Mouse (Mus musculus) c-Kit-negative CD71-positive TER-119-positive erythroid progenitor cells, embryonic 14.5 days (primary cell): ENCODE measurements around the gene 1700007K13Rik.
A peak's percentile ranks its signal among the peaks of the same experiment; 100 is the strongest.

Experiments
- DNase-seq: peaks from one replicate; pipeline ENCODE4 v3.0.0-alpha.2; 2013; ENCODE audit warnings: low read depth, low spot score

The 1700007K13Rik gene

GRCm38 (mm10) chr2:28470591-28470990 lies 4.5 kb upstream of the 1700007K13Rik start:
- no peak for DNase-seq

- no peak for DNase-seq
These were observed 3.3 kb upstream of the 1700007K13Rik start for GRCm38 (mm10) chr2:28469461-28469860.

- no peak for DNase-seq
These were observed 2.5 kb upstream of the 1700007K13Rik start for GRCm38 (mm10) chr2:28468486-28469225.

GRCm38 (mm10) chr2:28467860-28468485 lies 1.8 kb upstream of the 1700007K13Rik start, which contains the start of gene Mrps2:
Gene Mrps2, plus strand, starts transcription at chr2:28468066.
- peak; percentile 17 for DNase-seq

GRCm38 (mm10) chr2:28464919-28465318 lies 1.2 kb downstream of the 1700007K13Rik start:
- DNase-seq = no peak

- DNase-seq = peak; percentile 29
These were observed 2.2 kb downstream of the 1700007K13Rik start for GRCm38 (mm10) chr2:28463919-28464318.

- no peak for DNase-seq
These were observed 9.5 kb downstream of the 1700007K13Rik start for GRCm38 (mm10) chr2:28456616-28457015.

GRCm38 (mm10) chr2:28453539-28453938 lies 12.6 kb downstream of the 1700007K13Rik start:
- no peak for DNase-seq

GRCm38 (mm10) chr2:28451663-28452062 lies 14.5 kb downstream of the 1700007K13Rik start:
- DNase-seq = no peak

- no peak for DNase-seq
These were observed 18.8 kb downstream of the 1700007K13Rik start for GRCm38 (mm10) chr2:28447315-28447670.

- DNase-seq = no peak
These were observed 19.4 kb downstream of the 1700007K13Rik start, which contains the start of gene Ppp1r26 for GRCm38 (mm10) chr2:28446515-28447314. Gene Ppp1r26, plus strand, starts transcription at chr2:28446800.

GRCm38 (mm10) chr2:28446181-28446514 lies 20.0 kb downstream of the 1700007K13Rik start:
- DNase-seq = no peak

- DNase-seq = no peak
These were observed 21.1 kb downstream of the 1700007K13Rik start for GRCm38 (mm10) chr2:28445082-28445481.

- DNase-seq = no peak
These were observed 25.3 kb downstream of the 1700007K13Rik start for GRCm38 (mm10) chr2:28440842-28441241.

- DNase-seq = no peak
These were observed 30.7 kb downstream of the 1700007K13Rik start for GRCm38 (mm10) chr2:28435401-28435800.

- DNase-seq = no peak
These were observed 32.6 kb downstream of the 1700007K13Rik start for GRCm38 (mm10) chr2:28433512-28433911.

- no peak for DNase-seq
These were observed 33.3 kb downstream of the 1700007K13Rik start for GRCm38 (mm10) chr2:28432811-28433210.

- no peak for DNase-seq
These were observed 35.3 kb downstream of the 1700007K13Rik start for GRCm38 (mm10) chr2:28430846-28431245.

GRCm38 (mm10) chr2:28427226-28427625 lies 38.9 kb downstream of the 1700007K13Rik start:
- no peak for DNase-seq

GRCm38 (mm10) chr2:28423167-28423566 lies 43.0 kb downstream of the 1700007K13Rik start:
- DNase-seq = peak; percentile 12

GRCm38 (mm10) chr2:28419898-28420297 lies 46.2 kb downstream of the 1700007K13Rik start:
- DNase-seq = peak; percentile 31

- peak; percentile 37 for DNase-seq
These were observed 48.1 kb downstream of the 1700007K13Rik start for GRCm38 (mm10) chr2:28418034-28418433.
